Mouse (Mus musculus) liver, embryonic 14.5 days (tissue): ENCODE results near the gene Polm. TPM values are rescaled to one million over a fixed set of nuclear protein-coding genes. Genes with fewer than 3 reads are reported as not detected.

Experiments
- ATAC-seq: fragments of 200-750 bp; cut with Nextera tagmentation; 2 replicates; pipeline ENCODE4 v1.8.0; 2017; ENCODE audit warnings: moderate number of reproducible peaks, mild to moderate bottlenecking, moderate library complexity; ENCODE audit not compliant: insufficient read depth
- DNase-seq, 3 experiments: peaks; one replicate each; pipeline ENCODE4 v3.0.0-alpha.2; 2012 to 2013; ENCODE audit warnings: low read depth in 3 of 3, low spot score in 3 of 3
- H3K27ac ChIP-seq: fragments of 300-500 bp; sonication (generic); 2 replicates; pipeline ENCODE4 v1.5.1; 2014; ENCODE audit warnings: moderate library complexity, mild to moderate bottlenecking, control low read depth, inconsistent platforms
- H3K27me3 ChIP-seq: fragments of 300-500 bp; sonication (generic); 2 replicates; pipeline ENCODE4 v1.6.1; 2014; ENCODE audit warnings: mild to moderate bottlenecking, low read length, moderate library complexity; ENCODE audit not compliant: control insufficient read depth, insufficient read depth
- H3K36me3 ChIP-seq: fragments of 300-500 bp; sonication (generic); replicated peaks from 2 replicates; pipeline ENCODE4 v1.6.1; 2014; ENCODE audit warnings: low read depth; ENCODE audit not compliant: control insufficient read depth, insufficient read depth
- H3K4me1 ChIP-seq, 2 experiments: fragments of 200-500 bp in 1 of 2; fragments of 300-500 bp in 1 of 2; sonication (generic) in 1 of 2; replicated peaks; 2 replicates each; pipeline ENCODE4 v1.6.1; 2012 to 2014; ENCODE audit warnings: antibody characterized with exemption in 1 of 2, inconsistent platforms in 1 of 2, low read length in 1 of 2; ENCODE audit not compliant: control insufficient read depth in 2 of 2, insufficient read depth in 2 of 2
- H3K4me2 ChIP-seq: fragments of 300-500 bp; sonication (generic); 2 replicates; pipeline ENCODE4 v1.6.1; 2014; ENCODE audit warnings: low read depth, mild to moderate bottlenecking, control low read depth, moderate library complexity
- H3K4me3 ChIP-seq, 2 experiments: fragments of 200-500 bp in 1 of 2; fragments of 300-500 bp in 1 of 2; sonication (generic) in 1 of 2; 2 replicates each; pipeline ENCODE4 v1.5.1; 2012 to 2014; ENCODE audit warnings: low read depth in 2 of 2, low read length in 2 of 2, mild to moderate bottlenecking in 2 of 2, control low read depth in 1 of 2, inconsistent platforms in 1 of 2, moderate library complexity in 1 of 2; ENCODE audit not compliant: insufficient read depth in 1 of 2
- H3K9ac ChIP-seq: fragments of 300-500 bp; sonication (generic); replicated peaks from 2 replicates; pipeline ENCODE4 v1.6.1; 2014; ENCODE audit warnings: mild to moderate bottlenecking, control low read depth, moderate library complexity
- H3K9me3 ChIP-seq: fragments of 300-500 bp; sonication (generic); 2 replicates; pipeline ENCODE4 v1.6.1; 2016; ENCODE audit warnings: low read length, mixed read lengths; ENCODE audit not compliant: control insufficient read depth
- CTCF ChIP-seq: IDR thresholded peaks from 2 replicates; pipeline ENCODE4 v1.5.1; 2016; ENCODE audit warnings: antibody characterized with exemption, low read depth, control low read depth
- EP300 ChIP-seq: IDR thresholded peaks from 2 replicates; pipeline ENCODE4 v1.6.1; 2016; ENCODE audit warnings: antibody characterized with exemption, low read depth
- WGBS: fragments of 180-500 bp; shearing (Covaris S2); extraction: QIAGEN DNeasy Blood & Tissue Kit; methylation state at CpG from one replicate; pipeline ENCODE4 v1.1.7; 2014; ENCODE audit not compliant: insufficient replicate concordance; 5-methylcytosine and 5-hydroxymethylcytosine counted together
- polyA plus RNA-seq, 2 experiments: library from polyadenylated mRNA; depleted of rRNA in 1 of 2; stranded (reverse) in 1 of 2; unstranded in 1 of 2; fragments of >200 nt; fragmentation: Nextera tagmentation in 1 of 2; extraction: Ambion mirVana in 1 of 2; gene quantifications; 2 replicates each; pipeline versions ENCODE4 v1.2.1 to v1.2.3; 2012 to 2014

The Polm gene
- polyA plus RNA-seq, 2 experiments = 1.5 to 4.1 TPM

DNA sequence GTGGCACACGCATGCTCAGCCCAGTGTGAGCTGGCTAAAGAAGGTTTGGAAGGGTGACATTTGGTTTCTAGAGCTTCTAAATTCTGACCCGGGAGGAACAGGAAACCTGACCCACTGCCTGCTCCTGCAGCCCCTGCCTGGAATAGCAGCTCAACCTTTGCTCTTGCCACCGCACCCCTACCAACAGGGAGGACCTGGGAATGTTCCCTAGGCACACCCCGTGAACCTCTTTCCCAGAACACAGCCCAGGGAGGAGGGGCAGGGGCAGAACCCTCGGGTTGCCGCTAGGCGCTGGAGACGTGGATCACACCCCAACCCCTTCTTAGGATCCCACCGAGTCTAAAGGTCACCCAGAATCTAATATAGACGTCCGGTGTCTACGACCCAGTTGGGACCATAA is 35.8 kb downstream of the Polm start:
- TF ChIP-seq EP300 = no peak
- peaks cover 0 to 4% of the 10 kb centered on the region in 2 experiments; a peak in 3 of 4 replicates for H3K4me1 ChIP-seq
- WGBS = 67% methylated on average over 12 of the region's 12 CpGs
- H3K27me3 ChIP-seq = no peaks in the 10 kb centered on the region
- no peak overlapping the region for H3K4me3 ChIP-seq
- no peak for DNase-seq
- peaks cover 13% of the 10 kb centered on the region; the same call in 1 of the 2 replicates for H3K36me3 ChIP-seq
- H3K4me2 ChIP-seq = no peak overlapping the region
- H3K27ac ChIP-seq = no peak overlapping the region
- ATAC-seq = 0 out of 2 replicates have a peak, but pooled peaks have one; percentile 9
- H3K9me3 ChIP-seq = no peaks in the 10 kb centered on the region
- no peak overlapping the region for H3K9ac ChIP-seq

DNA sequence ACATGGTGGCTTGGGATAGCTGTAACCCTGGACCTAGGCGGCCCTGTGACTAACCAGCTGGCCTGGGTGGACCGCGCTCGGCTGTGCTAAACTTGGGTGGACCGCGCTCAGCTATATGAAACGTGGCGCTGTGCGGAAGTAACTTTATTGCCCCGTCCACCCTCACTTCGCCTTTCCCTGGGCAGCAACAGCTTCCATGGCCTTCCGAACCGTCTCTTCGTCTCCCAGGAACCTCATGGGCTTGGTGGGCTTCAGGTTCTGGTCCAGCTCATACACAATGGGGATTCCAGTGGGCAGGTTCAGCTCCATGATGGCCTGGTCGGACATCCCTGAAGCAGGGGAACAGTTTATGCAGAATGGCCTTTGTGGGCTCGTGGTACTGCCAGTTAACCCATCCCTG is 36.3 kb downstream of the Polm start:
- TF ChIP-seq EP300 = no peak
- TF ChIP-seq CTCF = no peak
- no peak overlapping the region for H3K27ac ChIP-seq
- H3K27me3 ChIP-seq = no peaks in the 10 kb centered on the region
- peaks cover 0 to 4% of the 10 kb centered on the region in 2 experiments; a peak in 3 of 4 replicates for H3K4me1 ChIP-seq
- no peak overlapping the region for H3K4me2 ChIP-seq
- no peak overlapping the region for H3K4me3 ChIP-seq
- no peak for ATAC-seq
- no peaks in the 10 kb centered on the region for H3K9me3 ChIP-seq
- no peak overlapping the region for H3K9ac ChIP-seq
- DNase-seq = no peak
- WGBS = 84% methylated on average over 16 of the region's 16 CpGs
- peaks cover 16% of the 10 kb centered on the region for H3K36me3 ChIP-seq

DNA sequence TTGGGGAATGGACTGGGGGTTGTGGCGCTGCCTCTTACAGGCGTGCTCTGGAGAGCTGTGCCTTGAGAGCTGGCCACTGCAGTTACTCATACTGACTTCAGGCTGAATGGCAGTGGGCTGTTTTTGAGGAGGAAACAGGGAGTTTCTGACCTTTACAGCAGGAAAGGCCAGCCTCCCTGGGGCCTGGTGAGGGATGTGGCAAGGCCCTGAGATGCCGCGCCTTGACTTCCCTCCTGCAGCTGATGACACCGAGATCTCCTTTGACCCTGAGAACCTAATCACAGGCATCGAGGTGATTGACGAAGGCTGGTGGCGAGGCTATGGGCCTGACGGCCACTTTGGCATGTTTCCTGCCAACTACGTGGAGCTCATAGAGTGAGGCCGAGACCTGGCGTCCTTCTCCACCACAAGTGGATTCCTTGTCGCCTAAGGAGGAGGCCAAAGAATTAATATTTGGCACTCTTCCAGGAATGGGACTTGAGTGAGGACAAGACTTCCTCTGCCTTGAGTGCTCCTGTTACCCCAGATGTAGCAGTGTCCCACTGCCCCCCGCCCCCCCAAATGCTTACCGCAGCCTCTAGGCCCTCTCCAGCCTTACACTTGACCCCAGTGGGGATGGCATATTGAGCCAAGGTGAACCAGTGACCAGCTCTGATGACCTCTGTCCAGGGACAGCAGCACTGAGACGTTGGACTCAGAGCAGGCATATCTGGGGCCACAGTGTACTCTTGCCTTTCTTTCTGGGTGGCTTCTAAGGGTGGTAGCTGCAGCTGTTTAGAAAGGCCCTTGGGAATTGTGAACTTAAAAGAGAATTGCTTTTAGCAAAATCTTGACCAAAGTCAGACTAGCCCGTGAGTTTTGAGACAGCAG is 38.0 kb downstream of the Polm start:
- no peak overlapping the region for H3K27ac ChIP-seq
- TF ChIP-seq EP300 = no peak
- TF ChIP-seq CTCF = no peak
- peaks cover 28% of the 10 kb centered on the region for H3K36me3 ChIP-seq
- H3K4me3 ChIP-seq = no peak overlapping the region
- H3K4me2 ChIP-seq = no peak overlapping the region
- H3K4me1 ChIP-seq = peaks cover 0 to 4% of the 10 kb centered on the region in 2 experiments; a peak in 3 of 4 replicates
- 75% methylated on average over 17 of the region's 17 CpGs for WGBS
- H3K27me3 ChIP-seq = no peaks in the 10 kb centered on the region
- no peak overlapping the region for H3K9ac ChIP-seq
- ATAC-seq (no peak), DNase-seq (no peak)
- H3K9me3 ChIP-seq = no peaks in the 10 kb centered on the region

DNA sequence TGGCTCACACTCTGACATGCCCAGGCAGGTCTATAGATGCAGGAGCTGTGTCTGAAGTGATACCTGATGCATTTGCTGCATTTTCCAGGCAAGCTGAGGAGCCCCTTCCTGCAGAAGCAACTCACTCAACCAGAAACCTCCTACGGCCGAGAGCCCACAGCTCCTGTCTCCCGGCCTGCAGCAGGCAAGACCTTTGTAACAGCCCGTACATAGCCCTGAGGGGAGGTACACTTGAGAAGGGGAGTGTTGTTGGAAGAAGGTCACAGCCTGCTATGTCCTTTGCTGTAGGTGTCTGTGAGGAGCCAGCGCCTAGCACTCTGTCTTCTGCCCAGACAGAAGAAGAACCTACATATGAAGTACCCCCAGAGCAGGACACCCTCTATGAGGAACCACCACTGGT is 39.9 kb downstream of the Polm start:
- no peak for ATAC-seq
- Histone ChIP-seq H3K27me3 (no peaks in the 10 kb centered on the region), H3K27ac (no peak overlapping the region), H3K4me2 (no peak overlapping the region), H3K9ac (no peak overlapping the region), H3K4me3 (no peak overlapping the region), H3K4me1 (peaks cover 0 to 4% of the 10 kb centered on the region in 2 experiments; a peak in 3 of 4 replicates), H3K36me3 (peaks cover 37% of the 10 kb centered on the region), H3K9me3 (no peaks in the 10 kb centered on the region)
- WGBS = 81% methylated on average over 5 of the region's 5 CpGs
- no peak for DNase-seq
- no peak for TF ChIP-seq EP300
- no peak for TF ChIP-seq CTCF

DNA sequence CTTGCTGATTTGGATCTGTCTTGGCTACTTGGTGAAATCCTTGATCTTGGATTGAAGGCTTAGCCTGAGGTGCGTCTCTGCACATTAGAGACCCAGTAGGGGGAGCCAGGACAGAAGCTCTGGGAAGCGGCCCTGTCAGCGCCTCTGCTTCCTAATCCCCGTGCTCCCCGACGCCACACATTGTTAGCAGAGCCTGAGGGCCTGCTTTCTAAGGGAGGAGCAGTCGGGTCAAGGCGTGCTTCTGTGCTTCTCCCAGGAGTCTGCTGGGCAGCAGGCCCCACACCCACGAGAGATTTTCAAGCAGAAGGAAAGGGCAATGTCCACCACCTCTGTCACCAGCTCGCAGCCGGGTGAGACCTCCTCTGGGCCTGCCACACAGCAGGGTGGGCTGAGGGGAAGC is 40.4 kb downstream of the Polm start:
- 79% methylated on average over 11 of the region's 11 CpGs for WGBS
- H3K36me3 ChIP-seq = peaks cover 37% of the 10 kb centered on the region
- no peak for ATAC-seq

More for the DNA sequence above, 40.4 kb downstream of the Polm start:
- DNase-seq = no peak
- TF ChIP-seq EP300 = no peak
- no peak for TF ChIP-seq CTCF
- Histone ChIP-seq H3K27ac (no peak overlapping the region), H3K4me1 (peaks cover 0 to 2% of the 10 kb centered on the region in 2 experiments; a peak in 2 of 4 replicates), H3K9me3 (no peaks in the 10 kb centered on the region), H3K27me3 (no peaks in the 10 kb centered on the region), H3K4me2 (no peak overlapping the region), H3K9ac (no peak overlapping the region), H3K4me3 (no peak overlapping the region)
